Mouse (Mus musculus): ENCODE results near the gene Pdss1. TPM values are rescaled to one million over a fixed set of nuclear protein-coding genes. Genes with fewer than 3 reads are reported as not detected.

Gene Pdss1
- total and polyA plus RNA-seq, 3 experiments, result 35.1 to 42.1 TPM; not detected in 1

GRCm38 (mm10) chr2:22985973-22986657 is 90.8 kb downstream of the Pdss1 start:
- Histone ChIP-seq H3K79me2 (ENCODE audit: control insufficient read depth, insufficient read depth, low read length, poor library complexity) (peaks cover 3% of the 10 kb centered on the region; the same call in 1 of the 2 replicates), H3K27ac (ENCODE audit: control insufficient read depth, low read depth, low read length) (no peak overlapping the region), H3K27me3 (ENCODE audit: control insufficient read depth in 1 of 2, insufficient read depth in 2 of 2, low read length in 2 of 2) (no peaks in the 10 kb centered on the region), H3K4me1 (ENCODE audit: control insufficient read depth in 1 of 2, insufficient read depth in 2 of 2, low read length in 2 of 2) (no peaks in the 10 kb centered on the region), H3K4me3 (ENCODE audit: control insufficient read depth in 1 of 2, insufficient read depth in 1 of 2, low read depth in 2 of 2, low read length in 2 of 2) (no peak overlapping the region), H3K9me3 (replicated peaks; ENCODE audit: insufficient read depth, low read length) (no peaks in the 10 kb centered on the region), H3K9ac (ENCODE audit: control insufficient read depth, low read depth, low read length, poor library complexity, severe bottlenecking) (no peak overlapping the region), H3K36me3 (ENCODE audit: control insufficient read depth in 1 of 2, insufficient read depth in 2 of 2, low read length in 2 of 2) (peaks cover 2 to 3% of the 10 kb centered on the region in 2 experiments; a peak in 2 of 4 replicates)
- TF ChIP-seq BHLHE40 (IDR thresholded peaks at IDR 0.05; ENCODE audit: borderline replicate concordance, low read depth, low read length) (no peak), POLR2AphosphoS2 (IDR thresholded peaks at IDR 0.05; ENCODE audit: low read length) (no peak), MYC (IDR thresholded peaks at IDR 0.05; ENCODE audit: low read depth, low read length) (no peak), USF1 (IDR thresholded peaks at IDR 0.05; ENCODE audit: low read depth, low read length) (no peak)
- DNase-seq (ENCODE audit: low read depth, low spot score), result no peak

Other genes starting within 250 kb of the Pdss1 start
- gene Apbb1ip, start 121.4 kb upstream of the Pdss1 start, total RNA-seq (2012; rRNA removed), result 7.4 and 10.8 TPM in 2 replicates
- 10 to 100 TPM in 1 of 2 experiments, not detected in 1; 60.7 TPM for gene Apbb1ip, start 121.4 kb upstream of the Pdss1 start, polyA plus RNA-seq (2012; ENCODE audit: insufficient read depth in 1 of 2, insufficient read length in 2 of 2, low read depth in 1 of 2, low replicate concordance in 2 of 2, missing spikeins in 1 of 2)
- gene Abi1, start 144.7 kb downstream of the Pdss1 start, total RNA-seq (2012; rRNA removed), result 31.9 and 41.0 TPM in 2 replicates
- 10 to 100 TPM in 1 of 2 experiments, not detected in 1; 69.8 TPM for gene Abi1, start 144.7 kb downstream of the Pdss1 start, polyA plus RNA-seq (2012; ENCODE audit: insufficient read depth in 1 of 2, insufficient read length in 2 of 2, low read depth in 1 of 2, low replicate concordance in 2 of 2, missing spikeins in 1 of 2)
- 6.0 and 6.3 TPM in 2 replicates for gene Acbd5, start 172.6 kb downstream of the Pdss1 start, total RNA-seq (2012; rRNA removed)
- 1 to 10 TPM in 1 of 2 experiments, not detected in 1; 6.5 TPM for gene Acbd5, start 172.6 kb downstream of the Pdss1 start, polyA plus RNA-seq (2012; ENCODE audit: insufficient read depth in 1 of 2, insufficient read length in 2 of 2, low read depth in 1 of 2, low replicate concordance in 2 of 2, missing spikeins in 1 of 2)

Data from MEL (cell line).